Mouse (Mus musculus): ENCODE measurements around the gene Tmprss11a. TPM values are rescaled to one million over a fixed set of nuclear protein-coding genes. Genes with fewer than 3 reads are reported as not detected.
A peak's percentile ranks its signal among the peaks of the same experiment; 100 is the strongest.

The Tmprss11a gene
- polyA plus RNA-seq, 1 experiment: not detected

DNA sequence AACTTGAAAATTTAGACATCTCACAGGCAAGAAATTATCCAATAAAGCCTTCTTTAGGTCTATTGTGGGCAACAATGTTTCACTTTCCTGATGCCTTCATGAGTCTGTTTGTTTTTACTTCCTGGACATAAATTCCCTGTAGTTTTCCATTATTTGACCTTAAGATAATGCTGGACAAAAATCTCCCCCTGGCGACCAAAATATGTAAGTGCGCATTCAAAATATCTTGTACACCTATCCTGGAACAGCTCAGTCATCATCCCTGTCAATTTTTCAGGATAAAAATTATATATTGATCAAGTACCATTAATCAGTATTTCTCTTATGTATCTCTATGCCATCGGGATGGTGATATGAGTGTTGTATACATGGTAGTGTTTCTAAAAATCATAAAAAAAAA, 58.0 kb downstream of the Tmprss11a start:
- no peaks in the 10 kb centered on the region for H3K4me1 ChIP-seq (ENCODE audit: control insufficient read depth, insufficient read depth, low read length)
- WGBS: 22% methylated on average over 3 of the region's 3 CpGs
- TF ChIP-seq CTCF (conservative IDR thresholded peaks at IDR 0.05; ENCODE audit: insufficient read depth, insufficient read length, low read depth, low read length) (no peak), POLR2A (IDR thresholded peaks at IDR 0.05; ENCODE audit: low read depth, low read length) (no peak)
- no peaks in the 10 kb centered on the region for H3K36me3 ChIP-seq (ENCODE audit: control insufficient read depth, insufficient read depth, low read length)
- no peaks in the 10 kb centered on the region for H3K27me3 ChIP-seq (replicated peaks; ENCODE audit: control insufficient read depth, insufficient read depth, low read length)
- H3K27ac ChIP-seq (ENCODE audit: insufficient read depth, low read depth, low read length): no peak overlapping the region
- peak; percentile 34 for DNase-seq
- no peak overlapping the region for H3K4me3 ChIP-seq (ENCODE audit: insufficient read depth, low read depth, low read length)

DNA sequence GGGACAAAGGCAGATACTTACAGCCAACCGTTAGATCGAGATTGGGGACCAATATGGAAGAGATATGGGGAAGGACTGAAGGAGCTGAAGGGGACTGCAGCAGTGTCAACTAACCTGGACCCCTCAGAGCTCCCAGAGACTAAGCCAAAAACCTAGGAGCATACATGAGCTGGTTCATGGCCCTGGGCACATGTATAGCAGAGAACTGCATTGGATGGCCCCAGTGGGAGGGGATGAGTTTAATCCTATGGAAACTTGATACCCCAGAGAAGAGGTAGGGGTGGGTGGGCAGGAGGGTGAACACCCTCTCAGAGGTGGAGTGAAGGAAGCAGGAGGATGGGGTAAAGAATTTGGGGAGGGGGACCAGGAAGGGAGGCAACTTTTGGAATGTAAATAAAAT, 60.8 kb downstream of the Tmprss11a start:
- no peak overlapping the region for H3K4me3 ChIP-seq (ENCODE audit: insufficient read depth, low read depth, low read length)
- TF ChIP-seq POLR2A (IDR thresholded peaks at IDR 0.05; ENCODE audit: low read depth, low read length) (no peak), CTCF (conservative IDR thresholded peaks at IDR 0.05; ENCODE audit: insufficient read depth, insufficient read length, low read depth, low read length) (no peak)
- WGBS: 89% methylated on average over 2 of the region's 2 CpGs

DNA sequence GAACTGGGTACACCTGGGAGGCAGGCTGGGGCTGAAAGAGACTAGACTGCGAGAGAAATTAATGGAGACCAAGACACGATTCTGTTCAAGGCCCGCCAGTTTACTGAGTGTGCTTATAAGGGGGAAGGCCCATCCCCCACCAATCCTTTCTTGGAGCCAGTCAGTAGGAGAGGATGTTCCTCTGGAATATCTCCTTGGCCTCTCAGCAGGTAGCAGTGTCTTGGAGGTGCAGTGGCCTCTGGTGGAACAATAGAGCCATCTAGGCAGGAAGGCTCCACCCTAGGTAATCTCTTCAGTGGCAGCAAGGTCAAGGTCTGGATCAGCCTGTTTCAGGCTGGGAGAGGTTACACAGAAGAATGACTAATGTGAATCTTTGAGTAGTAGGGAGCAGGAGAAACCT, 61.6 kb downstream of the Tmprss11a start:
- TF ChIP-seq CTCF (conservative IDR thresholded peaks at IDR 0.05; ENCODE audit: insufficient read depth, insufficient read length, low read depth, low read length) (no peak), POLR2A (IDR thresholded peaks at IDR 0.05; ENCODE audit: low read depth, low read length) (no peak)
- WGBS: 90% methylated on average over 3 of the region's 3 CpGs

More for the DNA sequence above, 60.8 kb downstream of the Tmprss11a start:
- Histone ChIP-seq H3K4me1 (ENCODE audit: control insufficient read depth, insufficient read depth, low read length) (no peaks in the 10 kb centered on the region), H3K27ac (ENCODE audit: insufficient read depth, low read depth, low read length) (no peak overlapping the region), H3K27me3 (replicated peaks; ENCODE audit: control insufficient read depth, insufficient read depth, low read length) (no peaks in the 10 kb centered on the region), H3K36me3 (ENCODE audit: control insufficient read depth, insufficient read depth, low read length) (no peaks in the 10 kb centered on the region)
- DNase-seq: no peak

DNA sequence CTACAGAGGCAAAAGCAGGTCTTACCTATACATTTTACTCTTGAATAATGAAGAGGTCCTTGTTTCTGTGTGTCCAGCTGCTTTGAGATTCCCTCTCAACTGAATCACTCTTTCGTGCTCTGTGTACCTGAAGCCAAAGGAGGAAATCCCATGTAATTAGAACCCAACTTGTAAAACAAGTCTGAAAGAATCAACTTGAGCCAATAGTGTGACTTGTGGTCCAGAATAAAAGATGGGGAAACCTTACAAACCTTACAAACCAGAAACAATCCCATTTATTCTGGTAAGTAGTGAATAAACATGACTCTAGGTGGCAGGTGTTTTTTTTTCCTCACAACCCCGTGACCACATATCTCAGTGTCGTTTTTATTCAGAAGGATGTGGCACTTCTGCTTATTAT, 95.5 kb downstream of the Tmprss11a start, which contains the start of gene Tmprss11d:
TSS of gene Tmprss11d (minus strand) at position 101 of the 400 bp plus-strand sequence.
- H3K4me3 ChIP-seq (ENCODE audit: insufficient read depth, low read depth, low read length): no peak within 1 kb of the TSS
- 62% methylated on average over 3 of the region's 3 CpGs for WGBS
- no peaks in the 10 kb centered on the region for H3K4me1 ChIP-seq (ENCODE audit: control insufficient read depth, insufficient read depth, low read length)
- no peaks in the 10 kb centered on the region for H3K27me3 ChIP-seq (replicated peaks; ENCODE audit: control insufficient read depth, insufficient read depth, low read length)
- no peak for TF ChIP-seq POLR2A (IDR thresholded peaks at IDR 0.05; ENCODE audit: low read depth, low read length)
- no peak for TF ChIP-seq CTCF (conservative IDR thresholded peaks at IDR 0.05; ENCODE audit: insufficient read depth, insufficient read length, low read depth, low read length)
- H3K36me3 ChIP-seq (ENCODE audit: control insufficient read depth, insufficient read depth, low read length): no peaks in the 10 kb centered on the region
- no peak within 1 kb of the TSS for H3K27ac ChIP-seq (ENCODE audit: insufficient read depth, low read depth, low read length)
- DNase-seq: no peak

More for the DNA sequence above, 61.6 kb downstream of the Tmprss11a start:
- no peaks in the 10 kb centered on the region for H3K27me3 ChIP-seq (replicated peaks; ENCODE audit: control insufficient read depth, insufficient read depth, low read length)
- H3K36me3 ChIP-seq (ENCODE audit: control insufficient read depth, insufficient read depth, low read length): no peaks in the 10 kb centered on the region
- H3K4me1 ChIP-seq (ENCODE audit: control insufficient read depth, insufficient read depth, low read length): no peaks in the 10 kb centered on the region
- H3K4me3 ChIP-seq (ENCODE audit: insufficient read depth, low read depth, low read length): no peak overlapping the region
- no peak overlapping the region for H3K27ac ChIP-seq (ENCODE audit: insufficient read depth, low read depth, low read length)
- DNase-seq: no peak

Other genes with a start within 250 kb of the Tmprss11a start
- not detected in 2 replicates for gene Tmprss11c, start 179.7 kb downstream of the Tmprss11a start, polyA plus RNA-seq (2012; rRNA removed)
- gene Tmprss11d, start 95.6 kb downstream of the Tmprss11a start, polyA plus RNA-seq (2012; rRNA removed): 0.03 TPM in 1 of 2 replicates, not detected in the other
- gene Tmprss11g, start 49.6 kb upstream of the Tmprss11a start, polyA plus RNA-seq (2012; rRNA removed): 0.02 TPM in 1 of 2 replicates, not detected in the other
- not detected in 2 replicates for gene Tmprss11f, start 163.4 kb upstream of the Tmprss11a start, polyA plus RNA-seq (2012; rRNA removed)
- gene Tmprss11b, start 207.4 kb upstream of the Tmprss11a start, polyA plus RNA-seq (2012; rRNA removed): not detected in 2 replicates

Data from kidney, adult 2 months (tissue).